Comparison of ENCODE assay signal across 16 mouse cellular contexts in the genomic region with DNA sequence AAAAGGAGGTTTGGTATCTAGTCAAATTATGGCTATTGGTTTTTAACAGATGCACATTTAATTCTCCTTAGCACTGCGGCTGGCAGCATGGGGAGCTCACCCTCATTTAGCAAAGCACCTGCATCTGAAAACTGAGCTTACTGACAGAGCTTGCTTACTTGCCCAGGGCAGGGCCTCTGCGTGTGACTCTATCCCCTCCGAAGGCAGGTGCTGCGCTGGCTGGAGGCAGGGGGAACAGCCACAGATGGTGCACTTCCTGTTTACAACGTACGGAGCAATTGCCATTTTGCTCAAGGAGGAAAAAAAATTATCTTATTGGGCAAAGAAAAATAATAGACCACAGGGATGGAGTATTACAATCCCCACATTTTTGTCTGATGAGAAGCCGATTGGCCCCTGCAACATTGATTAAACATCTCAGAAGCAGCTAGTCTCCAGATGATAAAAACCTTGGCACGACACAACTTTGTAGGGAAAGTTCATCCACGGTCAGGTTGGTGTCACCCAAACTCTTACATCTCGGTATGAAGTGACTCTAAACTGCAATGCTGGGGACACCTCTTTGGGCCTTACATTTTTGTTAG.
DNase-seq lines count a peak whose midpoint lies in the region; ATAC-seq and TF ChIP-seq lines count a peak whose summit lies in the region.
"Had no signal": no experiment of that assay in that cellular context is flagged by ENCODE, and none has a peak within 500 bp of the region (broad histone marks: within the 10 kb centered on the region; RNA-seq: fewer than 3 reads in every experiment).

No protein-coding gene starts in this region.

- no peaks in the 10 kb centered on the region for H3K36me3 ChIP-seq in heart, embryonic 16.5 days (ENCODE audit: control insufficient read depth, insufficient read depth)
- no peaks in the 10 kb centered on the region for H3K36me3 ChIP-seq in heart, embryonic 12.5 days
- H3K36me3 ChIP-seq: embryonic facial prominence, embryonic 10.5 days had no signal

- no peaks in the 10 kb centered on the region for H3K27me3 ChIP-seq in heart, embryonic 16.5 days (ENCODE audit: control insufficient read depth, insufficient read depth, low read length)
- no peaks in the 10 kb centered on the region for H3K27me3 ChIP-seq in heart, embryonic 12.5 days (replicated peaks)

- intact Hi-C loops in gastrocnemius, adult 2 months (cut with DNase I) = no loop called here
- intact Hi-C loops in gastrocnemius, postnatal 36 days (cut with DNase I) = no loop called here

- no peaks in the 10 kb centered on the region for H3K4me1 ChIP-seq in heart, embryonic 16.5 days (ENCODE audit: control insufficient read depth, insufficient read depth, low read length)
- H3K4me1 ChIP-seq in heart, embryonic 12.5 days (replicated peaks) = peaks cover 14% of the 10 kb centered on the region

- H3K27ac ChIP-seq in gastrocnemius, adult 2 months = peak overlapping the region; percentile 73
- H3K27ac ChIP-seq in heart, embryonic 16.5 days (ENCODE audit: low read length) = peak overlapping the region; percentile 17; the same call in 1 of the 2 replicates
- no peak overlapping the region for H3K27ac ChIP-seq in heart, embryonic 12.5 days (ENCODE audit: poor library complexity, severe bottlenecking)
- H3K27ac ChIP-seq: embryonic facial prominence, embryonic 10.5 days; hindbrain, postnatal 0 days had no signal

- no peak for ATAC-seq in heart, embryonic 16.5 days (replicated peaks; ENCODE audit: extremely low read depth, insufficient read depth, low FRiP score)
- ATAC-seq in heart, embryonic 12.5 days (ENCODE audit: insufficient number of reproducible peaks, low FRiP score) = no peak
- ATAC-seq: hindbrain, postnatal 0 days; liver, postnatal 0 days; midbrain, embryonic 16.5 days had no signal

- DNase-seq in gastrocnemius, adult 2 months = peak; percentile 59
- DNase-seq in gastrocnemius, postnatal 36 days = no peak
- DNase-seq in skeletal muscle tissue, adult 2 months (ENCODE audit: low read depth, low spot score) = peak; percentile 64
- DNase-seq in thymus, postnatal 36 days = peak; percentile 70 to 89
- no peak for DNase-seq in kidney, adult 11 months
- DNase-seq in right cerebral cortex, postnatal 14 days = no peak
- DNase-seq: cerebellum, adult 18-20 months; kidney, adult 2 months; kidney, postnatal 14 days; liver, postnatal 0 days; lung, postnatal 36 days had no signal

- TF ChIP-seq CTCF in gastrocnemius, adult 2 months (IDR thresholded peaks at IDR 0.05) = no peak

- H3K4me2 ChIP-seq in heart, embryonic 16.5 days (ENCODE audit: low read depth, low read length) = no peak overlapping the region
- H3K4me2 ChIP-seq in heart, embryonic 12.5 days = no peak overlapping the region

- H3K4me3 ChIP-seq in gastrocnemius, adult 2 months = no peak overlapping the region; the same call in 1 of the 2 replicates
- H3K4me3 ChIP-seq in heart, embryonic 16.5 days (ENCODE audit: low read length) = no peak overlapping the region
- no peak overlapping the region for H3K4me3 ChIP-seq in heart, embryonic 12.5 days
- H3K4me3 ChIP-seq: embryonic facial prominence, embryonic 10.5 days had no signal

- WGBS in heart, embryonic 16.5 days = 57% methylated on average over 10 of the region's 10 CpGs
- WGBS in heart, embryonic 12.5 days = 63% methylated on average over 10 of the region's 10 CpGs

- H3K9me3 ChIP-seq in heart, embryonic 16.5 days (replicated peaks; ENCODE audit: control insufficient read depth, low read length) = no peaks in the 10 kb centered on the region
- H3K9me3 ChIP-seq in heart, embryonic 12.5 days (replicated peaks) = no peaks in the 10 kb centered on the region
- H3K9me3 ChIP-seq: embryonic facial prominence, embryonic 10.5 days had no signal

- no peak overlapping the region for H3K9ac ChIP-seq in heart, embryonic 16.5 days (ENCODE audit: low read length)
- no peak overlapping the region for H3K9ac ChIP-seq in heart, embryonic 12.5 days
- H3K9ac ChIP-seq: liver, postnatal 0 days had no signal

Comparison
In these comparisons a context has a peak if more than half of its experiments do, and no peak if none do; other contexts are left out.
1. DNase-seq: peak in gastrocnemius, adult 2 months (single experiment), skeletal muscle tissue, adult 2 months (single experiment) and thymus, postnatal 36 days (2 of 2); none in gastrocnemius, postnatal 36 days (0 of 2), kidney, adult 11 months (single experiment) and right cerebral cortex, postnatal 14 days (single experiment).